In genomic region chr10:60029387-60029786, GRCm38 (mm10) we compare ENCODE assay signal across 9 mouse cellular contexts.
"Had no signal": no experiment of that assay in that cellular context is flagged by ENCODE, and none has a peak within 500 bp of the region (broad histone marks: within the 10 kb centered on the region; RNA-seq: fewer than 3 reads in every experiment).

No protein-coding gene starts in this region.

- DNase-seq: lung, adult 18-20 months; lung, postnatal 4 days; right cerebral cortex, postnatal 25 days; thymus, postnatal 4 days had no signal

- H3K36me3 ChIP-seq: limb, embryonic 13.5 days had no signal

- H3K4me2 ChIP-seq: limb, embryonic 13.5 days; midbrain, embryonic 11.5 days had no signal

- ATAC-seq: midbrain, embryonic 16.5 days had no signal

- H3K27ac ChIP-seq: liver, embryonic 14.5 days had no signal

- H3K9me3 ChIP-seq: limb, embryonic 13.5 days; megakaryocyte, embryonic 14.5 days had no signal

- H3K27me3 ChIP-seq: limb, embryonic 13.5 days; megakaryocyte, embryonic 14.5 days had no signal

- H3K4me3 ChIP-seq: limb, embryonic 13.5 days; megakaryocyte, embryonic 14.5 days had no signal

- H3K9ac ChIP-seq: limb, embryonic 13.5 days; liver, embryonic 14.5 days had no signal
